Mouse (Mus musculus) olfactory bulb, adult 2 months (tissue): ENCODE measurements around the gene Tom1l2.

Experiments
- CTCF ChIP-seq: fragments of 200-500 bp; IDR thresholded peaks from 2 replicates; pipeline ENCODE4 v1.5.1; 2012; ENCODE audit warnings: low read depth, mild to moderate bottlenecking, low read length, moderate library complexity; ENCODE audit not compliant: insufficient read depth
- POLR2A ChIP-seq: fragments of 200-500 bp; IDR thresholded peaks from 2 replicates; pipeline ENCODE4 v1.6.1; 2012; ENCODE audit warnings: mild to moderate bottlenecking, low read depth, low read length, moderate library complexity; ENCODE audit not compliant: insufficient read depth

- TF ChIP-seq CTCF = peak; percentile 40
- no peak for TF ChIP-seq POLR2A
Observed at GRCm38 (mm10) chr11:60338291-60338690, 14.4 kb downstream of the Tom1l2 start.
